In genomic region chr8:69324771-69325170, GRCm38 (mm10) we compare ENCODE assay signal across 19 mouse cellular contexts. TPM values are rescaled to one million over a fixed set of nuclear protein-coding genes. Genes with fewer than 3 reads are reported as not detected.
DNase-seq lines count a peak whose midpoint lies in the region.
"Had no signal": no experiment of that assay in that cellular context is flagged by ENCODE, and none has a peak within 500 bp of the region (broad histone marks: within the 10 kb centered on the region; RNA-seq: fewer than 3 reads in every experiment).

No protein-coding gene starts in this region.

- peak; percentile 59 for DNase-seq in ES-CJ7 (ENCODE audit: low read depth, low spot score)
- peak; percentile 92 for DNase-seq in R1 (ENCODE audit: low read depth, low spot score)
- peak; percentile 56 for DNase-seq in ZHBTc4 (ENCODE audit: low read depth, low spot score)
- DNase-seq in ovary, postnatal 10 days (ENCODE audit: low spot score), result no peak
- DNase-seq in adrenal gland, adult 8-10 months, result no peak
- DNase-seq in kidney, postnatal 25 days, result no peak
- DNase-seq: adrenal gland, adult 2 months; adrenal gland, postnatal 10 days; adrenal gland, postnatal 14 days; adrenal gland, postnatal 25 days; adrenal gland, postnatal 36 days; B cell, adult 2 months; cerebellum, adult 11 months; cerebellum, adult 11-12 months; cerebellum, adult 18-20 months; cerebellum, adult 2 months; cerebellum, adult 8-10 months; cerebellum, adult 9-10 months; cerebellum, adult 9-11 months had no signal

RNA-seq across cellular contexts. Expression of gene D130040H23Rik, which starts 53.9 kb away (rescaled TPM):
- 10 to 100 TPM in 1 of 4 experiments, 1 to 10 TPM in 3; 6.3 to 12.5 (median 8.8) TPM for total RNA-seq in adrenal gland, adult 8-10 months (2022)

Comparison
In these comparisons a context has a peak if more than half of its experiments do, and no peak if none do; other contexts are left out.
1. DNase-seq: peak in ES-CJ7 (single experiment), R1 (single experiment) and ZHBTc4 (single experiment); none in ovary, postnatal 10 days (single experiment), adrenal gland, adult 8-10 months (single experiment) and kidney, postnatal 25 days (0 of 2).